Mouse (Mus musculus) MEL (cell line): Measurements from ENCODE around the gene Amhr2. TPM values are rescaled to one million over a fixed set of nuclear protein-coding genes. Genes with fewer than 3 reads are reported as not detected.

Experiments
- DNase-seq: peaks from one replicate; pipeline ENCODE4 v3.0.0; 2011; ENCODE audit warnings: low read depth, low spot score
- H3K27ac ChIP-seq: 2 replicates; pipeline ENCODE4 v1.5.1; 2012; ENCODE audit warnings: low read depth, mild to moderate bottlenecking, control low read depth, low read length, moderate library complexity; ENCODE audit not compliant: control insufficient read depth
- H3K27me3 ChIP-seq, 2 experiments: fragments of 150-350 bp in 1 of 2; sonication (generic) in 1 of 2; 2 replicates each; pipeline ENCODE4 v1.6.1; 2012; ENCODE audit warnings: low read length in 2 of 2, mild to moderate bottlenecking in 2 of 2, improper control_type of control experiment in 1 of 2, moderate library complexity in 1 of 2; ENCODE audit not compliant: insufficient read depth in 2 of 2, control insufficient read depth in 1 of 2
- H3K36me3 ChIP-seq, 2 experiments: 2 replicates each; pipeline ENCODE4 v1.6.1; 2012 to 2014; ENCODE audit warnings: low read length in 2 of 2, improper control_type of control experiment in 1 of 2, inconsistent platforms in 1 of 2, mild to moderate bottlenecking in 1 of 2; ENCODE audit not compliant: insufficient read depth in 2 of 2, control insufficient read depth in 1 of 2
- H3K4me1 ChIP-seq, 2 experiments: fragments of 150-350 bp in 1 of 2; sonication (generic) in 1 of 2; 2 replicates each; pipeline ENCODE4 v1.6.1; 2012; ENCODE audit warnings: low read length in 2 of 2, improper control_type of control experiment in 1 of 2, mild to moderate bottlenecking in 1 of 2; ENCODE audit not compliant: insufficient read depth in 2 of 2, control insufficient read depth in 1 of 2
- H3K4me3 ChIP-seq, 2 experiments: fragments of 150-350 bp in 1 of 2; sonication (generic) in 1 of 2; 2 replicates each; pipeline ENCODE4 v1.5.1; 2012; ENCODE audit warnings: low read depth in 2 of 2, low read length in 2 of 2, mild to moderate bottlenecking in 2 of 2, moderate library complexity in 2 of 2, control low read depth in 1 of 2, improper control_type of control experiment in 1 of 2; ENCODE audit not compliant: control insufficient read depth in 1 of 2, insufficient read depth in 1 of 2
- H3K79me2 ChIP-seq: 2 replicates; pipeline ENCODE4 v1.6.1; 2012; ENCODE audit warnings: mild to moderate bottlenecking, low read length, moderate library complexity; ENCODE audit not compliant: control insufficient read depth, poor library complexity, insufficient read depth
- H3K9ac ChIP-seq: 2 replicates; pipeline ENCODE4 v1.6.1; 2012; ENCODE audit warnings: low read depth, mild to moderate bottlenecking, control low read depth, low read length, moderate library complexity; ENCODE audit not compliant: control insufficient read depth, poor library complexity, severe bottlenecking
- H3K9me3 ChIP-seq: fragments of 150-350 bp; sonication (generic); replicated peaks from 2 replicates; pipeline ENCODE4 v1.6.1; 2012; ENCODE audit warnings: mild to moderate bottlenecking, low read length, improper control_type of control experiment, moderate library complexity; ENCODE audit not compliant: insufficient read depth
- CHD2 ChIP-seq: IDR thresholded peaks from 2 replicates; pipeline ENCODE4 v1.6.1; 2011; ENCODE audit warnings: low read length, improper control_type of control experiment
- CTCF ChIP-seq, 3 experiments: IDR thresholded peaks in 2 of 3; conservative IDR thresholded peaks in 1 of 3; 2 replicates each; pipeline ENCODE4 v1.5.1; 2011 to 2012; ENCODE audit warnings: low read length in 3 of 3, low read depth in 2 of 3, mild to moderate bottlenecking in 2 of 3, improper control_type of control experiment in 1 of 3, inconsistent platforms in 1 of 3, mixed read lengths in 1 of 3, moderate library complexity in 1 of 3; ENCODE audit not compliant: control insufficient read depth in 1 of 3, insufficient read depth in 1 of 3, poor library complexity in 1 of 3, severe bottlenecking in 1 of 3
- E2F4 ChIP-seq: IDR thresholded peaks from 2 replicates; pipeline ENCODE4 v1.6.1; 2011; ENCODE audit warnings: low read depth, low read length, improper control_type of control experiment, borderline replicate concordance
- ELF1 ChIP-seq: IDR thresholded peaks from 2 replicates; pipeline ENCODE4 v1.6.1; 2014; ENCODE audit warnings: low read depth, mild to moderate bottlenecking, inconsistent platforms, low read length, improper control_type of control experiment, moderate library complexity
- EP300 ChIP-seq, 2 experiments: IDR thresholded peaks; 2 replicates each; pipeline ENCODE4 v1.6.1; 2011; ENCODE audit warnings: improper control_type of control experiment in 2 of 2, low read length in 2 of 2, low read depth in 1 of 2, mild to moderate bottlenecking in 1 of 2
- ETS1 ChIP-seq: IDR thresholded peaks from 2 replicates; pipeline ENCODE4 v1.6.1; 2012; ENCODE audit warnings: low read depth, mild to moderate bottlenecking, inconsistent platforms, low read length, improper control_type of control experiment, moderate library complexity
- GATA1 ChIP-seq: IDR thresholded peaks from 2 replicates; pipeline ENCODE4 v1.6.1; 2011; ENCODE audit warnings: low read depth, low read length, improper control_type of control experiment
- HCFC1 ChIP-seq: IDR thresholded peaks from 2 replicates; pipeline ENCODE4 v1.6.1; 2012; ENCODE audit warnings: low read depth, mild to moderate bottlenecking, inconsistent platforms, low read length, improper control_type of control experiment, moderate library complexity
- JUND ChIP-seq: IDR thresholded peaks from 2 replicates; pipeline ENCODE4 v1.6.1; 2011; ENCODE audit warnings: low read depth, mild to moderate bottlenecking, improper control_type of control experiment, low read length
- KAT2A ChIP-seq: conservative IDR thresholded peaks from 2 replicates; pipeline ENCODE4 v1.6.1; 2012; ENCODE audit warnings: low read depth, low read length, improper control_type of control experiment, inconsistent platforms
- MAX ChIP-seq: IDR thresholded peaks from 2 replicates; pipeline ENCODE4 v1.6.1; 2011; ENCODE audit warnings: low read length, improper control_type of control experiment
- MEF2A ChIP-seq: IDR thresholded peaks from 2 replicates; pipeline ENCODE4 v1.6.1; 2014; ENCODE audit warnings: low read depth, mild to moderate bottlenecking, inconsistent platforms, low read length, improper control_type of control experiment; ENCODE audit not compliant: poor library complexity, insufficient replicate concordance, severe bottlenecking; ENCODE audit errors: extremely low read depth
- MXI1 ChIP-seq: IDR thresholded peaks from 2 replicates; pipeline ENCODE4 v1.6.1; 2011; ENCODE audit warnings: mild to moderate bottlenecking, low read depth, low read length, improper control_type of control experiment
- MYB ChIP-seq: IDR thresholded peaks from 2 replicates; pipeline ENCODE4 v1.6.1; 2011; ENCODE audit warnings: mild to moderate bottlenecking, low read depth, low read length, improper control_type of control experiment
- MYC ChIP-seq: IDR thresholded peaks from 2 replicates; pipeline ENCODE4 v1.6.1; 2011; ENCODE audit warnings: low read depth, mild to moderate bottlenecking, low read length, improper control_type of control experiment, moderate library complexity
- POLR2AphosphoS2 ChIP-seq: IDR thresholded peaks from 2 replicates; pipeline ENCODE4 v1.6.1; 2011; ENCODE audit warnings: low read length, improper control_type of control experiment
- POLR2AphosphoS5 ChIP-seq: IDR thresholded peaks from 2 replicates; pipeline ENCODE4 v1.6.1; 2012; ENCODE audit warnings: low read depth, borderline replicate concordance, mild to moderate bottlenecking, inconsistent platforms, low read length, moderate library complexity, mixed read lengths
- SIN3A ChIP-seq: IDR thresholded peaks from 2 replicates; pipeline ENCODE4 v1.6.1; 2012; ENCODE audit warnings: low read length, improper control_type of control experiment, inconsistent platforms
- SMC3 ChIP-seq: IDR thresholded peaks from 2 replicates; pipeline ENCODE4 v1.6.1; 2011; ENCODE audit warnings: low read depth, low read length, improper control_type of control experiment
- TAL1 ChIP-seq: IDR thresholded peaks from 2 replicates; pipeline ENCODE4 v1.6.1; 2012; ENCODE audit warnings: mild to moderate bottlenecking, inconsistent platforms, low read length, moderate library complexity, mixed read lengths
- TCF12 ChIP-seq: IDR thresholded peaks from 2 replicates; pipeline ENCODE4 v1.6.1; 2014; ENCODE audit warnings: low read depth, mild to moderate bottlenecking, inconsistent platforms, low read length, improper control_type of control experiment, moderate library complexity
- USF2 ChIP-seq, 2 experiments: IDR thresholded peaks; 2 replicates each; pipeline ENCODE4 v1.6.1; 2011 to 2012; ENCODE audit warnings: improper control_type of control experiment in 2 of 2, low read length in 2 of 2, borderline replicate concordance in 1 of 2, inconsistent platforms in 1 of 2, low read depth in 1 of 2, mild to moderate bottlenecking in 1 of 2; ENCODE audit not compliant: insufficient read depth in 1 of 2
- ZC3H11A ChIP-seq: IDR thresholded peaks from 2 replicates; pipeline ENCODE4 v1.6.1; 2012; ENCODE audit warnings: low read depth, mild to moderate bottlenecking, inconsistent platforms, low read length, improper control_type of control experiment
- ZKSCAN1 ChIP-seq: IDR thresholded peaks from 2 replicates; pipeline ENCODE4 v1.6.1; 2012; ENCODE audit warnings: low read depth, mild to moderate bottlenecking, inconsistent platforms, low read length, improper control_type of control experiment, moderate library complexity
- ZNF384 ChIP-seq: IDR thresholded peaks from 2 replicates; pipeline ENCODE4 v1.6.1; 2012; ENCODE audit warnings: low read depth, mild to moderate bottlenecking, inconsistent platforms, low read length, improper control_type of control experiment
- polyA plus RNA-seq, 2 experiments: library from polyadenylated mRNA; stranded (reverse) in 1 of 2; unstranded in 1 of 2; fragments of >175 nt in 1 of 2; fragments of >200 nt in 1 of 2; gene quantifications; 2 replicates each; pipeline versions ENCODE4 v1.2.1 to v1.2.4; 2012; ENCODE audit warnings: low replicate concordance in 2 of 2, low read depth in 1 of 2; ENCODE audit not compliant: insufficient read length in 2 of 2, insufficient read depth in 1 of 2, missing spikeins in 1 of 2
- total RNA-seq: library from RNA; depleted of rRNA; stranded (reverse); fragments of 300-350 nt; gene quantifications from 2 replicates; pipeline ENCODE4 v1.2.3, GENCODE M21; 2012

Gene Amhr2
- total and polyA plus RNA-seq, 3 experiments, result 6.9 to 22.7 TPM; not detected in 1

GRCm38 (mm10) chr15:102432046-102432445, 13.1 kb upstream of the Amhr2 start:
- Histone ChIP-seq H3K36me3 (peaks cover 18 to 29% of the 10 kb centered on the region in 2 experiments), H3K9ac (no peak overlapping the region), H3K9me3 (no peaks in the 10 kb centered on the region), H3K27ac (no peak overlapping the region), H3K4me3 (no peak overlapping the region), H3K79me2 (no peaks in the 10 kb centered on the region), H3K4me1 (peaks cover 0 to 14% of the 10 kb centered on the region in 2 experiments; a peak in 2 of 4 replicates), H3K27me3 (no peaks in the 10 kb centered on the region)
- peak; percentile 60 for DNase-seq
- TF ChIP-seq ZC3H11A (no peak), EP300 (IDR thresholded peaks at IDR 0.05; ENCODE audit: low read depth in 1 of 2, low read length in 2 of 2) (peak in 1 of 2 experiments; percentile 41; a peak in 1 of 4 replicates), CTCF (IDR thresholded peaks at IDR 0.05 in 2 of 3, conservative IDR thresholded peaks at IDR 0.05 in 1 of 3; ENCODE audit: control insufficient read depth in 1 of 3, insufficient read depth in 1 of 3, low read depth in 2 of 3, low read length in 3 of 3, poor library complexity in 1 of 3, severe bottlenecking in 1 of 3) (no peak)

GRCm38 (mm10) chr15:102433173-102433572, 12.0 kb upstream of the Amhr2 start:
- no peak overlapping the region for H3K4me3 ChIP-seq
- H3K36me3 ChIP-seq, result peaks cover 18 to 25% of the 10 kb centered on the region in 2 experiments
- TF ChIP-seq GATA1 (peak; percentile 63), ETS1 (peak; percentile 60), MYB (no peak), KAT2A (no peak), MYC (no peak), TCF12 (no peak), EP300 (IDR thresholded peaks at IDR 0.05; ENCODE audit: low read depth in 1 of 2, low read length in 2 of 2) (peak; percentile 61 to 62)
- no peak overlapping the region for H3K9ac ChIP-seq
- no peaks in the 10 kb centered on the region for H3K9me3 ChIP-seq
- H3K4me1 ChIP-seq, result peaks cover 0 to 14% of the 10 kb centered on the region in 2 experiments; a peak in 2 of 4 replicates
- DNase-seq, result peak; percentile 51
- H3K27me3 ChIP-seq, result no peaks in the 10 kb centered on the region
- H3K79me2 ChIP-seq, result no peaks in the 10 kb centered on the region
- no peak overlapping the region for H3K27ac ChIP-seq

- Histone ChIP-seq H3K36me3 (0 out of 4 replicates have a peak, but pooled peaks cover 0 to 3% of the 10 kb centered on the region in 2 experiments), H3K27ac (no peak overlapping the region), H3K4me1 (peaks cover 2 to 17% of the 10 kb centered on the region in 2 experiments; a peak in 3 of 4 replicates), H3K4me3 (no peak overlapping the region), H3K9me3 (no peaks in the 10 kb centered on the region), H3K79me2 (no peaks in the 10 kb centered on the region; the same call in 1 of the 2 replicates), H3K27me3 (no peaks in the 10 kb centered on the region), H3K9ac (no peak overlapping the region)
- peak; percentile 92 for DNase-seq
- TF ChIP-seq USF2 (IDR thresholded peaks at IDR 0.05; ENCODE audit: borderline replicate concordance in 1 of 2, insufficient read depth in 1 of 2, low read depth in 1 of 2, low read length in 2 of 2), result no peak
- no peak for TF ChIP-seq MXI1
- TF ChIP-seq SIN3A, result no peak
- TF ChIP-seq MYB, result no peak
- no peak for TF ChIP-seq MEF2A
- TF ChIP-seq ZNF384, result peak; percentile 59
- TF ChIP-seq MAX, result no peak
- TF ChIP-seq JUND, result no peak
- peak; percentile 83 to 97 (median 97) for TF ChIP-seq CTCF (IDR thresholded peaks at IDR 0.05 in 2 of 3, conservative IDR thresholded peaks at IDR 0.05 in 1 of 3; ENCODE audit: control insufficient read depth in 1 of 3, insufficient read depth in 1 of 3, low read depth in 2 of 3, low read length in 3 of 3, poor library complexity in 1 of 3, severe bottlenecking in 1 of 3)
- no peak for TF ChIP-seq ETS1
- TF ChIP-seq ZKSCAN1, result no peak
- TF ChIP-seq SMC3, result peak; percentile 99
- TF ChIP-seq ELF1, result no peak
- TF ChIP-seq MYC, result no peak
- TF ChIP-seq POLR2AphosphoS5, result no peak
- no peak for TF ChIP-seq POLR2AphosphoS2
- TF ChIP-seq HCFC1, result no peak
- TF ChIP-seq CHD2, result no peak
- no peak for TF ChIP-seq E2F4
- TF ChIP-seq TAL1, result no peak
These were observed 2.7 kb upstream of the Amhr2 start for GRCm38 (mm10) chr15:102442490-102442889.
